Mouse (Mus musculus): ENCODE results near the gene Ahnak. TPM values are rescaled to one million over a fixed set of nuclear protein-coding genes. Genes with fewer than 3 reads are reported as not detected.

The Ahnak gene
- total RNA-seq (2023): 74.3 TPM

DNA sequence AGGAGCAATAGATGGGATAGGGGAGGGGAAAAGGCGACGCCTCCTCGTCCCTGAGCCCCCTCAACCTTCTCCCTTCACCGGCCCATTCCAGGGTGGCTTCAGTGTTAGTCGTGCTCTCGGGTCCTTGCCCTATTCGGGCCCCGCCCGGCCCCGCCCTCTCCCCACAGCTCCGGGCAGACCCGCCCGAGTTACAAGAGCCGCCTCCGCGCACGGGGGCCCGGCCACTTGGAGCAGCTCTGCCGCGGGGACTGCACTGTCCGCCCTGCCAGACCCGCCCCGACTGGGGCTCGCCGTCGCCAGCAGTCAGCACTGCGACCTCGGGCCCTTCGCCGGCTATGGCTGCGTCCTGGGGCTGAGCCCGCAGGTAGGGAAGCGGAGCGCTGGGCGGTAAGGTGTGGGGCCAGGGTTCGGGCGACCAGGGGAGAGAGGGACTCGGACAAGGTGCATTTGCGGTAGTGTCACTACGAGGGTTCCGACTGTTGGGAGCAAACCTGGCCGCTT is at the start of gene Ahnak:
Gene Ahnak, plus strand, starts transcription at position 219 of the 501 bp plus-strand sequence.

DNA sequence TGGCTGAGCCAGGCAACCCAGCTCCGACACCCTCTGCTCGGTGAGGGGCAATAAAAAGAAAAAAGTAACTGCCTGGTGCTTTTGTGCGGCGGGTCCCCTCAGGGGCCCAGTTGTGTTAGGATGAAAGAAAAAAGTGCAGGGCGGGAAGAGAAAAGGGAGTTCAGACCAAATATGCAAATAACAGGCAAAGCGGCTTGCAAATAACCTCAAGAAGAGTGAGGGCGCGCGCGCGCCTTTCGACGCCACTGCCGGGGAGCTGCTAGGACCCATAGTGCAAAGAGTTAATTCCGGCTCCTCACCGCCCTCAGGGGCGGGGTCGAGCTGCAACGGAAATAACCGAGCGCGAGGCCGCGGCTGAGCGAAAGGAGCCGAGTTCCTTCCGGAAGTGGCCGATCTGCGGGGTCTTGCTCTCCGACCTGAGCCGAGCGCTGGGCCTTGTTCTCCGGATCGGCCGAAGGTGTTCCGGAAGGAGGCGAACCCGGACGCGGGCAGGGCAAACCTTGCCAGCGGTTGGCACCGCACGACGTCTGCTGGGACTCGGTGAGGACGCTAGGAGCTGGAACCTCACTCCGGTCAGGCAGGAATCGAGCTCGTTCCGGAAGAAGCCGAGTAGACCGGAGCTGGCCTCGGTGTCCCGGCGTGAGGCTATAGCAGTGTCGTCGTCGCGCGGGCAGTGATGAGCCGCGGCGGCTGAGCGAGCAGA is 47.4 kb upstream of the Ahnak start, which contains the start of gene Mta2:
Gene Mta2, plus strand, starts transcription at position 361 of the 703 bp plus-strand sequence.

DNA sequence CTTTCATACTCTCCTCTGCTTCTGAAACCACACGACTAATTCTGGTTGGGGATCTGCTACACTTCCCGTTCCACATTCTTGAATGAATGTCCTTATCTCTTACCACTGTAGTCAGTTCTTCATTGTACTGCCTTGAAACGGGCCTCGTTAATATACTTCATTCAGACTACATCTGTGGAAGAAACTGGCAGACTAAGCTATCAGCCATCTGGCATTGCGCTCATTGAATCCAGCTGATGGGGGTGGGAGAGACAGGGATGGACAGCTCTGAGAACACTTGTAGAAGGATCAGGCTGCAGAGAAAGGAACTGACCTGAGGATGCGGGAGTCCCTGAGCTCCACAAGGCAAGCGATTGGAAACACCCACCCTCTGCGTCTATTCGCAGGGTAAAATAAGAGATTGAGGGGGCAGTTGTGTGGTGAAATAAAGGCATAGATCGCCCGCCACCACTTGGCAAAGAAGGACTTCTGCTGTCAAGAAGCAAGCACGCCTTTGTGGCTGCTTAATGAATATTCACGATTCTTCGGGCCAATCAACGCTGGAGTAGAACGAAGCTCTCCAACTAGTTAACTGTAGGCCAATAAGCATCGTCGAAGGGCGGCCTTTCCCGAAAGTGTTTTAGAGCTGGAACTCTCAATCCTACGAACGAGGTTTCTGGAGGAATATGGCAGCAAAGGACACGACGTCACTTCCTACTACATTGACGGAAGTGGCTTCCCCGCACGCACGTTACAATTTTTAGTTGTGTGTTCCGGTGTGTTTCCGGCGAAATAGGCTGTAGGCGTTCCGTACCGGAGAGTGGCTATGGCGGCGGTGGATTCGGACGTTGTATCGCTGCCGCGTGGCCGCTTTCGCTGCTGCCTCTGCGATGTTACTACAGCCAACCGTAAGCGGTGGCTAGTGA is 35.7 kb upstream of the Ahnak start, which contains the start of gene Tut1:
Gene Tut1, plus strand, starts transcription at position 713 of the 905 bp plus-strand sequence.

DNA sequence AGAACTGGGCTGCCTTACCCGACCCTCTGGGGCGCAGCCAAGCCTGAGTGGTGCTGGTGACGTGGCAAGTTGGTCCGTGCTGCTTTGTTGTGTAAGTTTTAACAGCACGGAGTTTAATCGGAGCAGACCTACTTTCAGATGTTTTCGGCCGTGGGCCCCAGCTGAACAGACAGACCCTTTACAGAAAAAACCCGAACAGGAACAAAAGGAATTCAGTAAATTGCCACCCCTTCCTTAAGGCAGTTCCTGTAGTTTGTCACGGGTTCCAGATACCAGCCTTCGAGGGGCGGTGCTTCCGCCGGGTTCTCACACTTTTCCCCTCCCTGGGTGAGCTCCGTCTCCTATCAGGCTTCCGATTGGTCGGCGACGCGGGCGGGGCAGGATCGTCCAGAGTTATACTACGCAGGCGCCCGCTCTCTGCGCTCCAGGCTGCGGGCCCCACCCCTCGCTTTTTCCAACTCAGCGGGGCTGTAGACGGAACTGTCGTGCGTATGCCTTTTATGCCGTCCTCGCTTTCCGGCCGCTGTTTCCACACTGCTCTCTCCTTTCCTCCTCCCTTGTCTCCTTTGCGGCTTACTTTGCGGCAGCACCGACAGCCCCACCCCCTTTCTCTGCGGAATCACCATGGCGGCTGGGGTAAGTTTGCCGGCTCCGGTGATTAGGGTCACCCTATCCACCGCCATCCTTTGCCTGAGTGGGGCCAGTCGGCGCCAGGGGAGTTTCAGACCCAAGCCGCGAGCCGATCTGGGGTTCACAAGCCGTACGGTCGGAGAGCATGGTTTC is 22.3 kb upstream of the Ahnak start, which contains the start of gene Eef1g:
Gene Eef1g, plus strand, starts transcription at position 452 of the 783 bp plus-strand sequence.

DNA sequence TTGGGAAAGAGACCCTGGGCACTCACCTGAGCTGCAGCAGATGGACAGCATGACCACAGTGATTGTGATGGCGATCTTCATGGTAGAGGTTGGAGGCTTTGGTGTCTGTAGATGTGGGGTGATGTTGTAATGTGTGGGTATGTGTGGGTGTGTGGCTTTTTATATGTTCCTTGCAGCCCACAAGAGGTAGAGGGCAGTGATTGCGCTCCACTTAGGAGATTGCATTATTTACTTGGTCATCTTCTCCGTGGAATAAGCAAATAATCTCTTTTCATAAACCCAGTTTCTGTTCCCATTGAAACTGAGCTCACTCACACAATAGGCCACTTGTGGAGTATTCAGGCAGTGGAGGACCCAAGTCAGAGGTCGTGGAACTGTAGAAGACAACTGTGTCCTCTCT is 98.7 kb downstream of the Ahnak start, which contains the start of gene Scgb1a1:
Gene Scgb1a1, minus strand, starts transcription at position 138 of the 400 bp plus-strand sequence.

Other genes starting within 250 kb of the Ahnak start
- gene 1700092M07Rik, start 248.6 kb upstream of the Ahnak start, total RNA-seq (2023): 2.3 TPM
- 265 TPM for gene Stx5a, start 247.9 kb upstream of the Ahnak start, total RNA-seq (2023)
- gene Nxf1, start 232.2 kb upstream of the Ahnak start, total RNA-seq (2023): 559 TPM
- 30.8 TPM for gene Tmem223, start 218.3 kb upstream of the Ahnak start, total RNA-seq (2023)
- gene Tmem179b, start 214.8 kb upstream of the Ahnak start, total RNA-seq (2023): 61.1 TPM
- gene Taf6l, start 202.9 kb upstream of the Ahnak start, total RNA-seq (2023): 9.8 TPM
- 50.4 TPM for gene Polr2g, start 190.7 kb upstream of the Ahnak start, total RNA-seq (2023)
- 0.26 TPM for gene Zbtb3, start 186.7 kb upstream of the Ahnak start, total RNA-seq (2023)
- gene Ttc9c, start 170.0 kb upstream of the Ahnak start, total RNA-seq (2023): 21.2 TPM
- 101 TPM for gene Hnrnpul2, start 169.3 kb upstream of the Ahnak start, total RNA-seq (2023)
- 16.0 TPM for gene AC129217.1, start 159.5 kb upstream of the Ahnak start, total RNA-seq (2023)
- gene Bscl2, start 151.8 kb upstream of the Ahnak start, total RNA-seq (2023): 37.6 TPM
- gene Gng3, start 150.1 kb upstream of the Ahnak start, total RNA-seq (2023): not detected
- 0.91 TPM for gene Lrrn4cl, start 138.5 kb upstream of the Ahnak start, total RNA-seq (2023)
- 116 TPM for gene Ubxn1, start 117.8 kb upstream of the Ahnak start, total RNA-seq (2023)
- 36.2 TPM for gene Uqcc3, start 108.4 kb upstream of the Ahnak start, total RNA-seq (2023)
- 9.4 TPM for gene Lbhd1, start 105.6 kb upstream of the Ahnak start, total RNA-seq (2023)
- not detected for gene Gm49403, start 105.4 kb upstream of the Ahnak start, total RNA-seq (2023)
- 25.8 TPM for gene 1810009A15Rik, start 100.4 kb upstream of the Ahnak start, total RNA-seq (2023)
- 3.8 TPM for gene Gm49416, start 100.4 kb upstream of the Ahnak start, total RNA-seq (2023)
- gene Ints5, start 96.3 kb upstream of the Ahnak start, total RNA-seq (2023): 18.6 TPM
- 134 TPM for gene Ganab, start 91.2 kb upstream of the Ahnak start, total RNA-seq (2023)
- gene B3gat3, start 68.9 kb upstream of the Ahnak start, total RNA-seq (2023): 41.9 TPM
- 3.0 TPM for gene Rom1, start 59.9 kb upstream of the Ahnak start, total RNA-seq (2023)
- 70.7 TPM for gene Eml3, start 59.7 kb upstream of the Ahnak start, total RNA-seq (2023)
- gene Mta2, start 47.4 kb upstream of the Ahnak start, total RNA-seq (2023): 172 TPM
- gene Tut1, start 35.4 kb upstream of the Ahnak start, total RNA-seq (2023): 39.7 TPM
- 533 TPM for gene Eef1g, start 22.2 kb upstream of the Ahnak start, total RNA-seq (2023)
- not detected for gene Scgb1a1, start 98.7 kb downstream of the Ahnak start, total RNA-seq (2023)
- 14.4 TPM for gene Asrgl1, start 146.4 kb downstream of the Ahnak start, total RNA-seq (2023)

Data from CD4-positive naive resting alpha-beta T cell, adult 76 days (primary cell).